In the genomic region with DNA sequence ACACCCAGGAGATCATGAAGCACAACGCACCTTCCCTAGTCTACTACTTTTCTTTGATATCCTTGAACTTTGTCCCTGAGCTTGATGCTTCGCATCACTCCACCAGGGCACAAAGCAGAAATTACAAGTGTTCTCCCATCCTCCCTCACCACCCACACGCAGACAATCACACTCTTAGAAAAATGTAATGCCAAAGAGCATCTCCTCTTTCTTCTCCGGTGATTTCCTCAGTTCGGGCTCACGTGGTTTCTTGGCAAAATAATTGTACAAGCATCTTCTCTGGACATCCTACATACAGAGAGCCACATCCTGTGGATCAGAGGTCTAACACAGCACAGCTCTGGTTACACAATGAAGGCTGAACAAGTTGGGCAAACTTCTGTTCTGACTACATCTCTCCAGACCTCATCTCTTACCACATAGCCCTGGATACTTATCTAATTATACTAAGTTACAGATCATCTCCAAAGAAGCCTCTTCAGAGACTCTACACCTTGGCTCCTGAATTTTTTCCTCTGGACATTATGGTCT, we compare ENCODE assay signal across 16 mouse cellular contexts. TPM values are rescaled to one million over a fixed set of nuclear protein-coding genes. Genes with fewer than 3 reads are reported as not detected.
DNase-seq lines count a peak whose midpoint lies in the region; ATAC-seq lines count a peak whose summit lies in the region.
"Had no signal": no experiment of that assay in that cellular context is flagged by ENCODE, and none has a peak within 500 bp of the region (broad histone marks: within the 10 kb centered on the region; RNA-seq: fewer than 3 reads in every experiment).

No protein-coding gene starts in this region.

- ATAC-seq in granulocyte monocyte progenitor cell, adult 5-6 weeks (replicated peaks; ENCODE audit: poor library complexity, severe bottlenecking): peak; percentile 69
- no peak for ATAC-seq in megakaryocyte-erythroid progenitor cell, adult 5-6 weeks (replicated peaks; ENCODE audit: low FRiP score, low TSS enrichment, poor library complexity, severe bottlenecking)
- ATAC-seq: forebrain, embryonic 15.5 days; intestine, embryonic 15.5 days; midbrain, embryonic 13.5 days had no signal

- peak; percentile 15 for DNase-seq in thymus, postnatal 25 days
- DNase-seq in thymus, postnatal 36 days: no peak
- peak; percentile 66 for DNase-seq in lung, postnatal 36 days
- DNase-seq in left cerebral cortex, adult 11 months (ENCODE audit: low spot score): no peak
- no peak for DNase-seq in urinary bladder, postnatal 36 days (ENCODE audit: low spot score in 2 of 2)
- DNase-seq: adrenal gland, postnatal 25 days; cerebellum, adult 11-12 months; cerebellum, postnatal 14 days; gastrocnemius, postnatal 36 days; heart, postnatal 14 days; spleen, adult 18-20 months had no signal

RNA-seq across cellular contexts. Expression of gene Cd47, which starts 36.4 kb away (rescaled TPM):
- 334 and 345 TPM in 2 replicates for total RNA-seq in granulocyte monocyte progenitor cell, adult 5-6 weeks (2014; fragmentation: Nextera tagmentation)
- 258 and 269 TPM in 2 replicates for total RNA-seq in granulocyte monocyte progenitor cell, adult 5-6 weeks (2017)
- total RNA-seq in megakaryocyte-erythroid progenitor cell, adult 5-6 weeks (2014; fragmentation: Nextera tagmentation): 237 and 252 TPM in 2 replicates
- 166 and 180 TPM in 2 replicates for total RNA-seq in megakaryocyte-erythroid progenitor cell, adult 5-6 weeks (2017)

Comparison
In these comparisons a context has a peak if more than half of its experiments do, and no peak if none do; other contexts are left out.
1. DNase-seq: peak in thymus, postnatal 25 days (single experiment) and lung, postnatal 36 days (single experiment); none in thymus, postnatal 36 days (0 of 2), left cerebral cortex, adult 11 months (single experiment) and urinary bladder, postnatal 36 days (0 of 2).